Mouse (Mus musculus): ENCODE measurements around the gene Emp1.

Gene Emp1

GRCm38 (mm10) chr6:135362459-135363159, at the start of gene Emp1:
Gene Emp1 (plus strand): TSS chr6:135362545.
- DNase-seq (ENCODE audit: low spot score) = peak; percentile 78

GRCm38 (mm10) chr6:135313981-135314380, 48.4 kb upstream of the Emp1 start:
- DNase-seq (ENCODE audit: low spot score) = no peak

- DNase-seq (ENCODE audit: low spot score) = no peak
Observed at GRCm38 (mm10) chr6:135316141-135316540, 46.2 kb upstream of the Emp1 start.

- no peak for DNase-seq (ENCODE audit: low spot score)
Observed at GRCm38 (mm10) chr6:135319431-135319933, 42.9 kb upstream of the Emp1 start.

GRCm38 (mm10) chr6:135322749-135323148, 39.6 kb upstream of the Emp1 start:
- no peak for DNase-seq (ENCODE audit: low spot score)

GRCm38 (mm10) chr6:135323311-135323982, 38.9 kb upstream of the Emp1 start:
- DNase-seq (ENCODE audit: low spot score) = peak; percentile 15

- DNase-seq (ENCODE audit: low spot score) = no peak
Observed at GRCm38 (mm10) chr6:135324111-135324510, 38.2 kb upstream of the Emp1 start.

GRCm38 (mm10) chr6:135324686-135325300, 37.6 kb upstream of the Emp1 start:
- DNase-seq (ENCODE audit: low spot score) = peak; percentile 9

GRCm38 (mm10) chr6:135326847-135327246, 35.5 kb upstream of the Emp1 start:
- DNase-seq (ENCODE audit: low spot score) = peak; percentile 9

GRCm38 (mm10) chr6:135331916-135332315, 30.4 kb upstream of the Emp1 start:
- no peak for DNase-seq (ENCODE audit: low spot score)

- DNase-seq (ENCODE audit: low spot score) = peak; percentile 15
Observed at GRCm38 (mm10) chr6:135332737-135333281, 29.5 kb upstream of the Emp1 start.

GRCm38 (mm10) chr6:135333994-135334651, 28.2 kb upstream of the Emp1 start:
- DNase-seq (ENCODE audit: low spot score) = no peak

- no peak for DNase-seq (ENCODE audit: low spot score)
Observed at GRCm38 (mm10) chr6:135336376-135336775, 26.0 kb upstream of the Emp1 start.

GRCm38 (mm10) chr6:135340355-135341075, 21.8 kb upstream of the Emp1 start:
- DNase-seq (ENCODE audit: low spot score) = peak; percentile 36

- peak; percentile 70 for DNase-seq (ENCODE audit: low spot score)
Observed at GRCm38 (mm10) chr6:135341076-135341378, 21.3 kb upstream of the Emp1 start.

GRCm38 (mm10) chr6:135351638-135352302, 10.6 kb upstream of the Emp1 start:
- no peak for DNase-seq (ENCODE audit: low spot score)

GRCm38 (mm10) chr6:135352537-135352936, 9.8 kb upstream of the Emp1 start:
- DNase-seq (ENCODE audit: low spot score) = no peak

GRCm38 (mm10) chr6:135354953-135355352, 7.4 kb upstream of the Emp1 start:
- DNase-seq (ENCODE audit: low spot score) = no peak

GRCm38 (mm10) chr6:135360331-135360730, 2.0 kb upstream of the Emp1 start:
- DNase-seq (ENCODE audit: low spot score) = no peak

- DNase-seq (ENCODE audit: low spot score) = no peak
Observed at GRCm38 (mm10) chr6:135362098-135362458, 267 bp upstream of the Emp1 start.
